Mouse (Mus musculus) myocyte (in vitro differentiated cells): ENCODE results near the gene Lemd1. TPM values are rescaled to one million over a fixed set of nuclear protein-coding genes. Genes with fewer than 3 reads are reported as not detected.
"Not testable (repeated sequence)": the region's sequence is repeated elsewhere in the genome, so short reads cannot be mapped to it uniquely, and the experiment has no call there.

Source experiments
- H3K27me3 ChIP-seq: one replicate; pipeline ENCODE4 v1.6.1; 2011; ENCODE audit not compliant: control insufficient read depth, insufficient read depth, insufficient read length
- H3K36me3 ChIP-seq: one replicate; pipeline ENCODE4 v1.6.1; 2011; ENCODE audit not compliant: control insufficient read depth, insufficient read depth
- H3K4me2 ChIP-seq: one replicate; pipeline ENCODE4 v1.6.1; 2011; ENCODE audit warnings: low read depth, control low read depth
- H3K4me3 ChIP-seq: one replicate; pipeline ENCODE4 v1.5.1; 2011; ENCODE audit warnings: mild to moderate bottlenecking, control low read depth, moderate library complexity
- H3K79me2 ChIP-seq: one replicate; pipeline ENCODE4 v1.6.1; 2011; ENCODE audit not compliant: control insufficient read depth, insufficient read depth
- H3ac ChIP-seq: one replicate; pipeline ENCODE4 v1.6.1; 2011; ENCODE audit not compliant: control insufficient read depth, insufficient read length
- CEBPB ChIP-seq: IDR thresholded peaks from 2 replicates; pipeline ENCODE4 v1.6.1; 2011; ENCODE audit warnings: mild to moderate bottlenecking, moderate library complexity; ENCODE audit not compliant: poor library complexity, insufficient read depth, severe bottlenecking
- E2F4 ChIP-seq: IDR thresholded peaks from one replicate; pipeline ENCODE4 v1.6.1; 2011; ENCODE audit warnings: mild to moderate bottlenecking, control low read depth, moderate library complexity; ENCODE audit not compliant: insufficient read depth
- MAX ChIP-seq: IDR thresholded peaks from one replicate; pipeline ENCODE4 v1.6.1; 2011; ENCODE audit warnings: low read depth, mild to moderate bottlenecking, control low read depth
- MYOD1 ChIP-seq, 3 experiments: IDR thresholded peaks; one replicate each; pipeline ENCODE4 v1.6.1; 2011; ENCODE audit warnings: control low read depth in 2 of 3, low read depth in 2 of 3, mild to moderate bottlenecking in 2 of 3, moderate library complexity in 1 of 3; ENCODE audit not compliant: insufficient read length in 2 of 3, control insufficient read depth in 1 of 3
- MYOG ChIP-seq, 3 experiments: IDR thresholded peaks; one replicate each; pipeline ENCODE4 v1.6.1; 2011; ENCODE audit warnings: control low read depth in 2 of 3, low read depth in 2 of 3, mild to moderate bottlenecking in 2 of 3; ENCODE audit not compliant: insufficient read length in 2 of 3, control insufficient read depth in 1 of 3, insufficient read depth in 1 of 3
- POLR2A ChIP-seq: IDR thresholded peaks from one replicate; pipeline ENCODE4 v1.6.1; 2011; ENCODE audit warnings: low read depth, mild to moderate bottlenecking, control low read depth, moderate library complexity; ENCODE audit not compliant: insufficient read length
- POLR2AphosphoS2 ChIP-seq: IDR thresholded peaks from one replicate; pipeline ENCODE4 v1.6.1; 2011; ENCODE audit warnings: low read depth, control low read depth; ENCODE audit not compliant: insufficient read length
- REST ChIP-seq: IDR thresholded peaks from one replicate; pipeline ENCODE4 v1.6.1; 2011; ENCODE audit warnings: mild to moderate bottlenecking, control low read depth, moderate library complexity; ENCODE audit not compliant: insufficient read depth, insufficient read length
- SRF ChIP-seq: IDR thresholded peaks from one replicate; pipeline ENCODE4 v1.6.1; 2011; ENCODE audit warnings: low read depth; ENCODE audit not compliant: control insufficient read depth, insufficient read length
- TCF12 ChIP-seq: IDR thresholded peaks from one replicate; pipeline ENCODE4 v1.6.1; 2011; ENCODE audit warnings: mild to moderate bottlenecking, control low read depth; ENCODE audit not compliant: poor library complexity, insufficient read depth, severe bottlenecking
- TCF3 ChIP-seq: IDR thresholded peaks from one replicate; pipeline ENCODE4 v1.6.1; 2011; ENCODE audit warnings: low read depth, control low read depth; ENCODE audit not compliant: insufficient read length
- USF1 ChIP-seq: IDR thresholded peaks from one replicate; pipeline ENCODE4 v1.6.1; 2011; ENCODE audit warnings: low read depth, mild to moderate bottlenecking, control low read depth, moderate library complexity
- polyA plus RNA-seq: library from polyadenylated mRNA; unstranded; fragments of >200 nt; fragmentation: generic; extraction: Trizol; gene quantifications from one replicate; pipeline ENCODE4 v1.2.1, GENCODE M21; 2012; ENCODE audit warnings: missing spikeins

The Lemd1 gene
- polyA plus RNA-seq, 1 experiment: 0.49 TPM

GRCm38 (mm10) chr1:132276694-132277093 is 85.5 kb downstream of the Lemd1 start:
- no peaks in the 10 kb centered on the region for H3K79me2 ChIP-seq
- no peak overlapping the region for H3K4me3 ChIP-seq
- no peak overlapping the region for H3K4me2 ChIP-seq
- H3K36me3 ChIP-seq: no peaks in the 10 kb centered on the region
- H3K27me3 ChIP-seq: no peaks in the 10 kb centered on the region
- TF ChIP-seq USF1 (no peak), POLR2A (no peak), TCF3 (no peak), MYOD1 (IDR thresholded peaks at IDR 0.05; ENCODE audit: control insufficient read depth in 1 of 3, insufficient read length in 2 of 3, low read depth in 2 of 3) (no peak), MAX (no peak), REST (no peak)
- no peak overlapping the region for H3ac ChIP-seq

- no peak overlapping the region for H3K4me3 ChIP-seq
- no peak overlapping the region for H3K4me2 ChIP-seq
- TF ChIP-seq MYOG (IDR thresholded peaks at IDR 0.05; ENCODE audit: control insufficient read depth in 1 of 3, insufficient read depth in 1 of 3, insufficient read length in 2 of 3, low read depth in 2 of 3) (no peak), MAX (no peak), POLR2AphosphoS2 (no peak), CEBPB (no peak), REST (no peak), POLR2A (no peak), E2F4 (no peak), TCF12 (no peak), SRF (no peak), MYOD1 (IDR thresholded peaks at IDR 0.05; ENCODE audit: control insufficient read depth in 1 of 3, insufficient read length in 2 of 3, low read depth in 2 of 3) (no peak), USF1 (no peak), TCF3 (no peak)
- no peak overlapping the region for H3ac ChIP-seq
- H3K36me3 ChIP-seq: no peaks in the 10 kb centered on the region
- H3K79me2 ChIP-seq: no peaks in the 10 kb centered on the region
- no peaks in the 10 kb centered on the region for H3K27me3 ChIP-seq
Observed at GRCm38 (mm10) chr1:132277124-132277523, 85.9 kb downstream of the Lemd1 start.

- not testable (repeated sequence) for H3K4me3 ChIP-seq, H3K4me2 ChIP-seq, H3K36me3 ChIP-seq, H3ac ChIP-seq, H3K79me2 ChIP-seq, H3K27me3 ChIP-seq
Observed at GRCm38 (mm10) chr1:132280636-132281035, 89.4 kb downstream of the Lemd1 start.

GRCm38 (mm10) chr1:132281523-132282176 is 90.4 kb downstream of the Lemd1 start:
- Histone ChIP-seq H3K36me3 (no peaks in the 10 kb centered on the region), H3K79me2 (no peaks in the 10 kb centered on the region), H3K27me3 (no peaks in the 10 kb centered on the region), H3K4me2 (no peak overlapping the region), H3ac (no peak overlapping the region), H3K4me3 (no peak overlapping the region)
- TF ChIP-seq CEBPB: no peak
- TF ChIP-seq USF1: no peak
- no peak for TF ChIP-seq MYOD1 (IDR thresholded peaks at IDR 0.05; ENCODE audit: control insufficient read depth in 1 of 3, insufficient read length in 2 of 3, low read depth in 2 of 3)
- no peak for TF ChIP-seq E2F4
- no peak for TF ChIP-seq MYOG (IDR thresholded peaks at IDR 0.05; ENCODE audit: control insufficient read depth in 1 of 3, insufficient read depth in 1 of 3, insufficient read length in 2 of 3, low read depth in 2 of 3)
- TF ChIP-seq TCF3: no peak
- no peak for TF ChIP-seq SRF
- no peak for TF ChIP-seq MAX
- no peak for TF ChIP-seq POLR2A
- no peak for TF ChIP-seq TCF12
- TF ChIP-seq POLR2AphosphoS2: no peak
- TF ChIP-seq REST: no peak

- no peak for TF ChIP-seq USF1
- TF ChIP-seq MAX: no peak
- TF ChIP-seq E2F4: no peak
- TF ChIP-seq CEBPB: no peak
- no peak for TF ChIP-seq MYOG (IDR thresholded peaks at IDR 0.05; ENCODE audit: control insufficient read depth in 1 of 3, insufficient read depth in 1 of 3, insufficient read length in 2 of 3, low read depth in 2 of 3)
- no peak for TF ChIP-seq MYOD1 (IDR thresholded peaks at IDR 0.05; ENCODE audit: control insufficient read depth in 1 of 3, insufficient read length in 2 of 3, low read depth in 2 of 3)
- TF ChIP-seq TCF12: no peak
- TF ChIP-seq POLR2AphosphoS2: no peak
- TF ChIP-seq TCF3: no peak
- no peak for TF ChIP-seq SRF
- Histone ChIP-seq H3K4me3 (no peak overlapping the region), H3ac (no peak overlapping the region), H3K27me3 (no peaks in the 10 kb centered on the region), H3K36me3 (no peaks in the 10 kb centered on the region), H3K79me2 (no peaks in the 10 kb centered on the region), H3K4me2 (no peak overlapping the region)
Observed at GRCm38 (mm10) chr1:132282177-132282536, 90.9 kb downstream of the Lemd1 start.
